Mouse (Mus musculus): ENCODE data around the gene Gm21887. TPM values are rescaled to one million over a fixed set of nuclear protein-coding genes. Genes with fewer than 3 reads are reported as not detected.
"Not testable (repeated sequence)": the region's sequence is repeated elsewhere in the genome, so short reads cannot be mapped to it uniquely, and the experiment has no call there.

Gene Gm21887
- polyA plus RNA-seq, 1 experiment from 2014 or later = 95.3 TPM

- H3K36me3 ChIP-seq; H3K4me1 ChIP-seq (replicated peaks); ATAC-seq (ENCODE audit: low read depth); H3K27ac ChIP-seq; H3K9ac ChIP-seq; DNase-seq; H3K4me3 ChIP-seq (replicated peaks); H3K9me3 ChIP-seq (replicated peaks); H3K4me2 ChIP-seq; H3K27me3 ChIP-seq: not testable (repeated sequence)
- WGBS (ENCODE audit: insufficient replicate concordance) = 0% methylated on average over 1 of the region's 3 CpGs
Measured at GRCm38 (mm10) chrX:169999912-170000641, 9.4 kb upstream of the Gm21887 start.

DNA sequence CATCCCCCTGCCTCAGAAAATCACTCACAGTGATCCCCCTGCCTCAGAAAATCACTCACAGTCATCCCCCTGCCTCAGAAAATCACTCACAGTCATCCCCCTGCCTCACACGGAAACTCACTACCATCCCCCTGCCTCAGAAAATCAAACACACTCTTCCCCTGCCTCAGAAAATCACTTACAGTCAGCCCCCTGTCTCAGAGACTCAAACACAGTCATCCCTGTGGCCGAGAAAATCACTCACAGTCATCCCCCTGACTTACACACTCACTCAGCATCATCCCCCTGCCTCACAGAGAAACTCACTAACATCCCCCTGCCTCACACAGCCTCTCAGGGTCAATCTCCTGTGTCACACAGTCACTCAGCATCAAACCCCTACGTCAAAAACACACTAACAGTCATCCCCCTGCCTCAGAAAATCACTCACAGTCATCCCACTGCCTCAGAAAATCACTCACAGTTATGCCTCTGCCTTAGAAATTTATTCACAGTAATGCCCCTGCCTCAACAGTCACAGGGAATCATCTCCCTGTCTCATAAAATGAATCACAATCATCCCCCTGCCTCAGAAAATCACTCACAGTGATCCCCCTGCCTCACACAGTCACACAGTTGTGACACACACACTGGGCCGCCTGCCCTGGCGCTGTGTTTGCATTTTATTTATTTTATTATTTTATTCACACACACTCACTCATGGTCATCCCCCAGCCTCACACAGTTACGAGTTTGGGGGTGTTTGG, 8.6 kb upstream of the Gm21887 start:
- H3K4me2 ChIP-seq = 0 out of 2 replicates have a peak overlapping the region, but pooled peaks have one; percentile 9
- H3K27me3 ChIP-seq; H3K4me1 ChIP-seq (replicated peaks); ATAC-seq (ENCODE audit: low read depth); H3K9ac ChIP-seq; H3K9me3 ChIP-seq (replicated peaks); DNase-seq; H3K4me3 ChIP-seq (replicated peaks); H3K36me3 ChIP-seq; H3K27ac ChIP-seq: not testable (repeated sequence)
- WGBS (ENCODE audit: insufficient replicate concordance) = 35% methylated on average over 6 of the region's 6 CpGs

DNA sequence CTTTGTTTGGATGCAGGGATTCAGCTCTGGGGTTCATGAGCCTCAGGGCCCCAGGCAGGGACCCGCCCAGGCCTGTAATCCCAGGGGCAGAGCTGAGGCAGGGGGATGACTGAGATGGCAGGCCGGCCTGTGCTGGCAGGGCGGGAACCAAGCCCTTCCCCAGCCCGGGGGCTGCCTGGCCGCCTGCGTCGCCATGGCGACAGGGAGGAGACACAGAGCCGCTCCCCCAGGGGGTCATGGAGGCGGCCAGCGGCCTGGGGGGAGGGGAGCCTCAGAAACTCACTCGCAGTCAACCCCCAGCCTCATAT, 8.1 kb upstream of the Gm21887 start:
- not testable (repeated sequence) for H3K4me1 ChIP-seq (replicated peaks); ATAC-seq (ENCODE audit: low read depth); H3K9me3 ChIP-seq (replicated peaks); H3K4me3 ChIP-seq (replicated peaks); DNase-seq; H3K9ac ChIP-seq; H3K36me3 ChIP-seq; H3K27ac ChIP-seq; H3K27me3 ChIP-seq
- WGBS (ENCODE audit: insufficient replicate concordance) = 57% methylated on average over 1 of the region's 12 CpGs
- H3K4me2 ChIP-seq = 0 out of 2 replicates have a peak overlapping the region, but pooled peaks have one; percentile 9

DNA sequence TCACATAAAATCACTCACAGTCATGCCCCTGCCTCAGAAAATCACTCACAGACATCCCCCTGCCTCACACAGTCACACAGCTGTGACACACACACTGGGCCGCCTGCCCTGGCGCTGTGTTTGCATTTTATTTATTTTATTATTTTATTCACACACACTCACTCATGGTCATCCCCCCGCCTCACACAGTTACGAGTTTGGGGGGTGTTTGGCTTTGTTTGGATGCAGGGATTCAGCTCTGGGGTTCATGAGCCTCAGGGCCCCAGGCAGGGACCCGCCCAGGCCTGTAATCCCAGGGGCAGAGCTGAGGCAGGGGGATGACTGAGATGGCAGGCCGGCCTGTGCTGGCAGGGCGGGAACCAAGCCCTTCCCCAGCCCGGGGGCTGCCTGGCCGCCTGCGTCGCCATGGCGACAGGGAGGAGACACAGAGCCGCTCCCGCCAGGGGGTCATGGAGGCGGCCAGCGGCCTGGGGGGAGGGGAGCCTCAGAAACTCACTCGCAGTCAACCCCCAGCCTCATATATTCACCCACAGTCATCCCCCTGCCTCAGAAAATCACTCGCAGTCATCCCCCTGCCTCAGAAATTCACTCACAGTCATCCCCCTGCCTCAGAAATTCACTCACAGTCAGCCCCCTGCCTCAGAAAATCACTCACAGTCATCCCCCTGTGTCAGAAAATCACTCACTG, 6.8 kb upstream of the Gm21887 start:
- H3K4me1 ChIP-seq (replicated peaks); H3K9ac ChIP-seq; DNase-seq; ATAC-seq (ENCODE audit: low read depth); H3K27me3 ChIP-seq; H3K27ac ChIP-seq; H3K36me3 ChIP-seq; H3K4me3 ChIP-seq (replicated peaks); H3K4me2 ChIP-seq: not testable (repeated sequence)
- WGBS (ENCODE audit: insufficient replicate concordance) = 42% methylated on average over 12 of the region's 18 CpGs
- peaks cover 11% of the 10 kb centered on the region; the same call in 1 of the 2 replicates for H3K9me3 ChIP-seq (replicated peaks)

GRCm38 (mm10) chrX:170003536-170003935, 5.9 kb upstream of the Gm21887 start:
- H3K4me2 ChIP-seq; ATAC-seq (ENCODE audit: low read depth); H3K27ac ChIP-seq; H3K4me3 ChIP-seq (replicated peaks); H3K4me1 ChIP-seq (replicated peaks); H3K9ac ChIP-seq; H3K36me3 ChIP-seq; DNase-seq: not testable (repeated sequence)
- Histone ChIP-seq H3K27me3 (peaks cover 14% of the 10 kb centered on the region; the same call in 1 of the 2 replicates), H3K9me3 (replicated peaks) (peaks cover 20% of the 10 kb centered on the region; the same call in 1 of the 2 replicates)
- WGBS (ENCODE audit: insufficient replicate concordance) = 20% methylated on average over 1 of the region's 1 CpGs

DNA sequence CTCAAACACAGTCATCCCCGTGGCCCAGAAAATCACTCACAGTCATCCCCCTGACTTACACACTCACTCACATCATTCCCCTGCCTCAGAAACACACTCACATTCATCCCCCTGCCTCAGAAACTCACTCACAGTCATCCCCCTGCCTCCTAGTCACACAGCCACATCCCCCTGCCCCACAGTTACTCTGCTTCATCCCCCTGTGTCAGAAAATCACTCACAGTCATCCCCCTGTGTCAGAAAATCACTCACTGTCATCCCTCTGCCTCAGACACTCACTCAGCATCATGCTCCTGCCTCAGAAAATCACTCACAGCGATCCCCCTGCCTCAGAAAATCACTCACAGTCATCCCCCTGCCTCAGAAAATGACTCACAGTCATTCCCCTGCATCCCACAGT, 5.2 kb upstream of the Gm21887 start:
- H3K4me2 ChIP-seq; H3K27ac ChIP-seq; H3K4me1 ChIP-seq (replicated peaks); H3K9ac ChIP-seq; H3K4me3 ChIP-seq (replicated peaks); DNase-seq; H3K36me3 ChIP-seq; ATAC-seq (ENCODE audit: low read depth): not testable (repeated sequence)
- peaks cover 24% of the 10 kb centered on the region for H3K9me3 ChIP-seq (replicated peaks)
- 36% methylated on average over 2 of the region's 2 CpGs for WGBS (ENCODE audit: insufficient replicate concordance)
- peaks cover 14% of the 10 kb centered on the region; the same call in 1 of the 2 replicates for H3K27me3 ChIP-seq

DNA sequence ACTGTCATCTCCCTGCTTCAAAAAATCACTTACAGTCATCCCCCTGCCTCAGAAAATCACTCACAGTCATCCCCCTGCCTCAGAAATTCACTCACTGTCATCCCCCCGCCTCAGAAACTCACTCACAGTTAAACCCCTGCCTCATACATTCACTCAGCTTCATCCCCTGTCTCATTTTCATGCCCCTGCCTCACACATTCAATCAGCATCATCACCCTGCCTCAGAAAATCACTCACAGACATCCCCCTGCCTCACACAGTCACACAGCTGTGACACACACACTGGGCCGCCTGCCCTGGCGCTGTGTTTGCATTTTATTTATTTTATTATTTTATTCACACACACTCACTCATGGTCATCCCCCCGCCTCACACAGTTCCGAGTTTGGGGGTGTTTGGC, 4.7 kb upstream of the Gm21887 start:
- DNase-seq; H3K27ac ChIP-seq; H3K4me3 ChIP-seq (replicated peaks); H3K4me1 ChIP-seq (replicated peaks); H3K9ac ChIP-seq; H3K36me3 ChIP-seq; H3K4me2 ChIP-seq; ATAC-seq (ENCODE audit: low read depth): not testable (repeated sequence)
- 23% methylated on average over 5 of the region's 5 CpGs for WGBS (ENCODE audit: insufficient replicate concordance)
- Histone ChIP-seq H3K9me3 (replicated peaks) (peaks cover 29% of the 10 kb centered on the region), H3K27me3 (peaks cover 14% of the 10 kb centered on the region; the same call in 1 of the 2 replicates)

DNA sequence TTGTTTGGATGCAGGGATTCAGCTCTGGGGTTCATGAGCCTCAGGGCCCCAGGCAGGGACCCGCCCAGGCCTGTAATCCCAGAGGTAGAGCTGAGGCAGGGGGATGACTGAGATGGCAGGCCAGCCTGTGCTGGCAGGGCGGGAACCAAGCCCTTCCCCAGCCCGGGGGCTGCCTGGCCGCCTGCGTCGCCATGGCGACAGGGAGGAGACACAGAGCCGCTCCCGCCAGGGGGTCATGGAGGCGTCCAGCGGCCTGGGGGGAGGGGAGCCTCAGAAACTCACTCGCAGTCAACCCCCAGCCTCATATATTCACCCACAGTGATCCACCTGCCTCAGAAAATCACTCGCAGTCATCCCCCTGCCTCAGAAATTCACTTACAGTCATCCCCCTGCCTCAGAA, 4.3 kb upstream of the Gm21887 start:
- 28% methylated on average over 13 of the region's 13 CpGs for WGBS (ENCODE audit: insufficient replicate concordance)
- H3K9me3 ChIP-seq (replicated peaks) = peaks cover 31% of the 10 kb centered on the region
- DNase-seq = not testable (repeated sequence)

DNA sequence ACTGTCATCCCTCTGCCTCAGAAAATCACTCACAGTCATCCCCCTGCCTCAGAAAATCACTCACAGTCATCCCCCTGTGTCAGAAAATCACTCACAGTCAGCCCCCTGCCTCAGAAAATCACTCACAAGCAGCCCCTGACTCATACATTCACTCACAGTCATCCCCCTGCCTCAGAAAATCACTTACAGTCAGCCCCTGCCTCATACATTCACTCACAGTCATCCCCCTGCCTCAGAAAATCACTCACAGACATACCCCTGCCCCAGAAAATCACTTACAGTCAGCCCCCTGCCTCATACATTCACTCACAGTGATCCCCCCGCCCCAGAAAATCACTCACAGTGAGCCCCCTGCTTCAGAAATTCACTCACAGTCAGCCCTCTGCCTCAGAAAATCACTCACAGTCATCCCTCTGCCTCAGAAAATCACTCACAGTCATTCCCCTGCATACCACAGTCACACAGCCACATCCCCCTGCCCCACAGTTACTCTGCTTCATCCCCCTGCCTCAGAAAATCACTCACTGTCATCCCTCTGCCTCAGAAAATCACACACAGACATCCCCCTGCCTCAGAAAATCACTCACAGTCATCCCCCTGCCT, 3.7 kb upstream of the Gm21887 start:
- peaks cover 14% of the 10 kb centered on the region; the same call in 1 of the 2 replicates for H3K27me3 ChIP-seq
- not testable (repeated sequence) for H3K9ac ChIP-seq; H3K4me1 ChIP-seq (replicated peaks); H3K4me2 ChIP-seq; ATAC-seq (ENCODE audit: low read depth); H3K4me3 ChIP-seq (replicated peaks); DNase-seq; H3K27ac ChIP-seq
- peaks cover 12% of the 10 kb centered on the region for H3K36me3 ChIP-seq
- 35% methylated on average over 1 of the region's 1 CpGs for WGBS (ENCODE audit: insufficient replicate concordance)
- H3K9me3 ChIP-seq (replicated peaks) = peaks cover 35% of the 10 kb centered on the region

More for the DNA sequence above, 4.3 kb upstream of the Gm21887 start:
- H3K27ac ChIP-seq; H3K4me1 ChIP-seq (replicated peaks); H3K4me2 ChIP-seq; ATAC-seq (ENCODE audit: low read depth); H3K36me3 ChIP-seq; H3K4me3 ChIP-seq (replicated peaks); H3K9ac ChIP-seq: not testable (repeated sequence)
- peaks cover 14% of the 10 kb centered on the region; the same call in 1 of the 2 replicates for H3K27me3 ChIP-seq

DNA sequence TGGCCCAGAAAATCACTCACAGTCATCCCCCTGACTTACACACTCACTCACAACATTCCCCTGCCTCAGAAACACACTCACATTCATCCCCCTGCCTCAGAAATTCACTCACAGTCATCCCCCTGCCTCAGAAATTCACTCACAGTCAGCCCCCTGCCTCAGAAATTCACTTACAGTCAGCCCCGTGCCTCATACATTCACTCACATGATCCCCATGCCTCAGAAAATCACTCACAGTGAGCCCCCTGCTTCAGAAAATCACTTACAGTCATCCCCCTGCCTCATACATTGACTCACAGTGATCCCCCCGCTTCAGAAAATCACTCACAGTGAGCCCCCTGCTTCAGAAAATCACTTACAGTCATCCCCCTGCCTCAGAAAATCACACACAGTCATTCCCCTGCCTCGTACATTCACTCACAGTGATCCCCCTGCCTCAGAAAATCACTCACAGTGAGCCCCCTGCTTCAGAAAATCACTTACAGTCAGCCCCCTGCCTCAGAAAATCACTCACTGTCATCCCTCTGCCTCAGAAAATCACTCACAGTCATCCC, 2.7 kb upstream of the Gm21887 start:
- H3K4me2 ChIP-seq; H3K9ac ChIP-seq; H3K4me1 ChIP-seq (replicated peaks); H3K27ac ChIP-seq; H3K4me3 ChIP-seq (replicated peaks); ATAC-seq (ENCODE audit: low read depth); DNase-seq: not testable (repeated sequence)
- Histone ChIP-seq H3K9me3 (replicated peaks) (peaks cover 41% of the 10 kb centered on the region), H3K27me3 (peaks cover 14% of the 10 kb centered on the region; the same call in 1 of the 2 replicates), H3K36me3 (peaks cover 18% of the 10 kb centered on the region)
- WGBS (ENCODE audit: insufficient replicate concordance) = 40% methylated on average over 3 of the region's 3 CpGs

All from liver, embryonic 13.5 days (tissue).